Mouse (Mus musculus) cortical plate, adult 2 months (tissue): ENCODE results near the gene Alg5.

Source experiments
- CTCF ChIP-seq: fragments of 200-500 bp; IDR thresholded peaks from 2 replicates; pipeline ENCODE4 v1.5.1; 2011; ENCODE audit warnings: mild to moderate bottlenecking, control low read depth, low read length; ENCODE audit not compliant: insufficient read depth; ENCODE audit errors: extremely low read depth
- POLR2A ChIP-seq: fragments of 200-500 bp; IDR thresholded peaks from 2 replicates; pipeline ENCODE4 v1.6.1; 2011; ENCODE audit warnings: mild to moderate bottlenecking, low read length, control low read depth; ENCODE audit not compliant: insufficient read depth; ENCODE audit errors: extremely low read depth

DNA sequence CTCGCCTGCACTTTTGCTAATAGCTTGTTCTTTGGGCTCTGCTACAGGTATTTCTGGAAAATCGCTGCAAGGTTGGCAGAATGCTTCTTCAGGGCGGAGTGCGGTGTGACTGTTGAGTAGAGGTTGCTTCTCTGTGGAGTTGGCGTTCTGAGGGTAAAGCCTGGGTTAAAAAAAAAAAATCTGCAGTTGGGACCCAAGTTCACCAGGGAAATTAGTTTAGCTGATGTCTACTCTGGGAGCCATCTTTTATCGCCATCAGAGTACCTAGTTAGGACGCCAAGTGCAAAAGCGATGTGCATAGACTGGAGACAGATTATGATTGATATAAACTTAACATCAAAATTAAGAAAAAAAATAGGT is 42.3 kb upstream of the Alg5 start:
- TF ChIP-seq CTCF (no peak), POLR2A (no peak)
